Mouse (Mus musculus): ENCODE measurements around the gene Trabd. TPM values are rescaled to one million over a fixed set of nuclear protein-coding genes. Genes with fewer than 3 reads are reported as not detected.

Gene Trabd
- polyA plus RNA-seq, 1 experiment, result 86.4 TPM

DNA sequence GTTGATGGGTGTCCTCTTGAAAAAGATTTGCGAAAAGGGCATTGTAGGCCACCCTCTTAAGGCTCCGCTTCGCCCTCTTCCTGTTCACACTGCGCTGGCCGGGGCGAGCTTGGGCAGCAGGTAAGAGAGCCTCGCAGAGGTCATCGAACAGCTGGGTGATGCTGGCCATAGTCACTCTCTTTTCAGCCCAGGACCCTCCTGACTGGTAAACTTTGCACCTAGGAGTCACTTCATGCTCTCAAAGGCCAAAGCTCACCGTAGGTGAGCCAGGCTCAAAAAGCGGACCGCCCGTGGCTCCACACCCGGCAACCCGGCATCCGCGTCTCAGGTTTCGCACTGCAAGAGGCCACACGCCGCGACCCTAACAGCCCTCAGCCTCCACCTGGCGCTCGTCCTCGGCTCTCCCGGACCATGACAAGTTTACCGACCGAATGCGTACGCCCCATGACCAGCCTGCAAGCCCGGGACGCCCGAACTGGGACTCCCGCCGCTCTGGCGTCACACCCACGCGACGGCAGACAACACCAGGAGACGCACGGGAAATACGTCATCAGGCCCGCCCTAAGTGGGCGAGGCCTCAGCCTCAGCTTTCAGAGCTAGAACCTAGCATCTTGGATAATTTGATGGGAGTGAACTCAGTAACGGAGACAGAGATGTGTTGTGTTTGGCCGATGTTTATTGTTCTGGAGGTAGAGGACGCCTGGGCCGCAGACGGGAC lies 47.9 kb downstream of the Trabd start, which contains the start of gene Tubgcp6:
TSS of gene Tubgcp6 (minus strand) at position 464 of the 718 bp plus-strand sequence.
- peaks cover 55% of the 10 kb centered on the region for H3K36me3 ChIP-seq (replicated peaks; ENCODE audit: low read length)
- H3K4me3 ChIP-seq (replicated peaks), result peak within 1 kb of the TSS; percentile 97
- H3K27me3 ChIP-seq (replicated peaks), result no peaks in the 10 kb centered on the region
- H3K9me3 ChIP-seq, result no peaks in the 10 kb centered on the region
- TF ChIP-seq GATA1 (IDR thresholded peaks at IDR 0.05; ENCODE audit: borderline replicate concordance, low read length), result no peak
- TF ChIP-seq FLI1 (IDR thresholded peaks at IDR 0.05; ENCODE audit: low read length), result no peak
- peaks cover 55% of the 10 kb centered on the region for H3K4me1 ChIP-seq

GRCm38 (mm10) chr15:89123595-89123994 lies 48.7 kb downstream of the Trabd start:
- no peak for TF ChIP-seq FLI1 (IDR thresholded peaks at IDR 0.05; ENCODE audit: low read length)
- TF ChIP-seq GATA1 (IDR thresholded peaks at IDR 0.05; ENCODE audit: borderline replicate concordance, low read length), result no peak
- H3K9me3 ChIP-seq, result no peaks in the 10 kb centered on the region
- no peaks in the 10 kb centered on the region for H3K27me3 ChIP-seq (replicated peaks)
- H3K4me3 ChIP-seq (replicated peaks), result peak overlapping the region; percentile 97
- H3K4me1 ChIP-seq, result peaks cover 60% of the 10 kb centered on the region
- peaks cover 48% of the 10 kb centered on the region for H3K36me3 ChIP-seq (replicated peaks; ENCODE audit: low read length)

- Histone ChIP-seq H3K36me3 (replicated peaks; ENCODE audit: low read length) (peaks cover 41% of the 10 kb centered on the region), H3K27me3 (replicated peaks) (no peaks in the 10 kb centered on the region), H3K9me3 (no peaks in the 10 kb centered on the region), H3K4me1 (peaks cover 67% of the 10 kb centered on the region), H3K4me3 (replicated peaks) (no peak overlapping the region)
- TF ChIP-seq FLI1 (IDR thresholded peaks at IDR 0.05; ENCODE audit: low read length), result no peak
- no peak for TF ChIP-seq GATA1 (IDR thresholded peaks at IDR 0.05; ENCODE audit: borderline replicate concordance, low read length)
Observed at GRCm38 (mm10) chr15:89124312-89124711, 49.4 kb downstream of the Trabd start.

DNA sequence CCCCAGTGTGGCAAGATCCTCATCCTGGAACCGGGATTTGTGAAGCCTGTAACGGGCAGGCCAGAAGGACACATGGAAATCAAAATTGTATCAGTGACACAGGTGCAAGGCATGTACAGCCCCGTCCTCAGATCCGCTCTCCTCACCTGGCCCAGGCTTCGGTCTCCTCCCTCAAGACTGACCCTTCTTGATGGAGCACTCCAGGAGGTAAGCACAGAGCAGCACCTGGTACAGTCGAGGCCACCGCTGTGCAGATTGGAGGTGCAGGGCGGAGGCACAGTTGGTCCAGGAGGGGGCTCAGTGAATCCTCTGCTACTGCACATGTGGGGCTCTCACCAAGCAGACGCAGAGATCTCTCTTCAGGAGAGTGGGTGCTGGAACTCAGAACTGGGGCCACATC lies 50.4 kb downstream of the Trabd start:
- Histone ChIP-seq H3K9me3 (no peaks in the 10 kb centered on the region), H3K4me3 (replicated peaks) (no peak overlapping the region), H3K27me3 (replicated peaks) (peaks cover 10% of the 10 kb centered on the region), H3K4me1 (peaks cover 66% of the 10 kb centered on the region), H3K36me3 (replicated peaks; ENCODE audit: low read length) (peaks cover 31% of the 10 kb centered on the region)
- TF ChIP-seq FLI1 (IDR thresholded peaks at IDR 0.05; ENCODE audit: low read length) (no peak), GATA1 (IDR thresholded peaks at IDR 0.05; ENCODE audit: borderline replicate concordance, low read length) (no peak)

GRCm38 (mm10) chr15:89126622-89127021 lies 51.7 kb downstream of the Trabd start:
- H3K27me3 ChIP-seq (replicated peaks), result peaks cover 19% of the 10 kb centered on the region
- no peak for TF ChIP-seq GATA1 (IDR thresholded peaks at IDR 0.05; ENCODE audit: borderline replicate concordance, low read length)
- no peak for TF ChIP-seq FLI1 (IDR thresholded peaks at IDR 0.05; ENCODE audit: low read length)
- H3K36me3 ChIP-seq (replicated peaks; ENCODE audit: low read length), result peaks cover 25% of the 10 kb centered on the region
- H3K4me1 ChIP-seq, result peaks cover 69% of the 10 kb centered on the region
- H3K4me3 ChIP-seq (replicated peaks), result no peak overlapping the region
- H3K9me3 ChIP-seq, result no peaks in the 10 kb centered on the region

- Histone ChIP-seq H3K27me3 (replicated peaks) (peaks cover 28% of the 10 kb centered on the region), H3K4me1 (peaks cover 67% of the 10 kb centered on the region), H3K9me3 (0 out of 2 replicates have a peak, but pooled peaks cover 2% of the 10 kb centered on the region), H3K4me3 (replicated peaks) (peak overlapping the region; percentile 97), H3K36me3 (replicated peaks; ENCODE audit: low read length) (peaks cover 25% of the 10 kb centered on the region)
- TF ChIP-seq GATA1 (IDR thresholded peaks at IDR 0.05; ENCODE audit: borderline replicate concordance, low read length) (no peak), FLI1 (IDR thresholded peaks at IDR 0.05; ENCODE audit: low read length) (no peak)
Observed at GRCm38 (mm10) chr15:89127364-89127940, 52.5 kb downstream of the Trabd start.

GRCm38 (mm10) chr15:89128382-89129350 lies 53.7 kb downstream of the Trabd start, which contains the start of gene Hdac10:
Gene Hdac10, minus strand, starts transcription at chr15:89128700.
- H3K27me3 ChIP-seq (replicated peaks), result peaks cover 37% of the 10 kb centered on the region
- peaks cover 7% of the 10 kb centered on the region; the same call in 1 of the 2 replicates for H3K9me3 ChIP-seq
- peaks cover 60% of the 10 kb centered on the region for H3K4me1 ChIP-seq
- TF ChIP-seq GATA1 (IDR thresholded peaks at IDR 0.05; ENCODE audit: borderline replicate concordance, low read length), result no peak
- TF ChIP-seq FLI1 (IDR thresholded peaks at IDR 0.05; ENCODE audit: low read length), result no peak
- peaks cover 25% of the 10 kb centered on the region for H3K36me3 ChIP-seq (replicated peaks; ENCODE audit: low read length)
- peak within 1 kb of the TSS; percentile 97 for H3K4me3 ChIP-seq (replicated peaks)

- TF ChIP-seq GATA1 (IDR thresholded peaks at IDR 0.05; ENCODE audit: borderline replicate concordance, low read length), result no peak
- TF ChIP-seq FLI1 (IDR thresholded peaks at IDR 0.05; ENCODE audit: low read length), result no peak
- Histone ChIP-seq H3K27me3 (replicated peaks) (peaks cover 46% of the 10 kb centered on the region), H3K4me3 (replicated peaks) (no peak overlapping the region), H3K36me3 (replicated peaks; ENCODE audit: low read length) (peaks cover 14% of the 10 kb centered on the region), H3K9me3 (peaks cover 9% of the 10 kb centered on the region; the same call in 1 of the 2 replicates), H3K4me1 (peaks cover 53% of the 10 kb centered on the region)
Observed at GRCm38 (mm10) chr15:89130245-89130644, 55.3 kb downstream of the Trabd start.

DNA sequence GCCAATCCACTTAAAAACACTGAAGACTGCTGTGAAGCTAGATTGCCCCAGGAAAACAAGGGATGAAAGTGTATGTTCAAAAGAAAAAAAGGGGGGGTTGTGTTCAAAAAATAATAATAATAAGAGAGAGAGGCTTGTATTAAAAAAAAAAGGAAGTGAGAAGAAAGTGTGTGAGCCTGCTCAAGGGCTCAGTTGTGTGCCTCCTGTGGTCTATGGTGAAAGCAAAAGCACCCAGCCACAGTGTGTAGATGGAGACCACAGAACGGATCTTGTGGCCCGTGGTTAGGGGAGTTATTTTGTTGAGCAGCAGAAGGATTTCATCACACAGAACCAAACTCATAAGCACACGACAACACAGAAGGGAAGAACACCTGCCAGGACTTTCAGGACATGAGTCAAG lies 56.4 kb downstream of the Trabd start:
- H3K4me1 ChIP-seq, result peaks cover 53% of the 10 kb centered on the region
- H3K4me3 ChIP-seq (replicated peaks), result no peak overlapping the region

More for the DNA sequence above, 56.4 kb downstream of the Trabd start:
- no peak for TF ChIP-seq FLI1 (IDR thresholded peaks at IDR 0.05; ENCODE audit: low read length)
- no peak for TF ChIP-seq GATA1 (IDR thresholded peaks at IDR 0.05; ENCODE audit: borderline replicate concordance, low read length)
- peaks cover 9% of the 10 kb centered on the region; the same call in 1 of the 2 replicates for H3K9me3 ChIP-seq
- H3K27me3 ChIP-seq (replicated peaks), result peaks cover 57% of the 10 kb centered on the region
- H3K36me3 ChIP-seq (replicated peaks; ENCODE audit: low read length), result peaks cover 5% of the 10 kb centered on the region

Other genes with a start within 250 kb of the Trabd start
- 14.1 and 18.1 TPM in 2 replicates for gene Pim3, start 212.9 kb upstream of the Trabd start, polyA plus RNA-seq (2012; ENCODE audit: insufficient read depth, low replicate concordance)
- gene Ttll8, start 120.7 kb upstream of the Trabd start, polyA plus RNA-seq (2012; ENCODE audit: insufficient read depth, low replicate concordance), result not detected in 2 replicates
- not detected in 2 replicates for gene Mlc1, start 96.1 kb upstream of the Trabd start, polyA plus RNA-seq (2012; ENCODE audit: insufficient read depth, low replicate concordance)
- gene Mov10l1, start 92.2 kb upstream of the Trabd start, polyA plus RNA-seq (2012; ENCODE audit: insufficient read depth, low replicate concordance), result 0.21 TPM in 1 of 2 replicates, not detected in the other
- not detected in 2 replicates for gene Panx2, start 15.4 kb upstream of the Trabd start, polyA plus RNA-seq (2012; ENCODE audit: insufficient read depth, low replicate concordance)
- 3.7 and 8.9 TPM in 2 replicates for gene Selenoo, start 14.0 kb downstream of the Trabd start, polyA plus RNA-seq (2012; ENCODE audit: insufficient read depth, low replicate concordance)
- 12.5 and 18.5 TPM in 2 replicates for gene Tubgcp6, start 48.0 kb downstream of the Trabd start, polyA plus RNA-seq (2012; ENCODE audit: insufficient read depth, low replicate concordance)
- 3.8 and 7.9 TPM in 2 replicates for gene Hdac10, start 53.6 kb downstream of the Trabd start, polyA plus RNA-seq (2012; ENCODE audit: insufficient read depth, low replicate concordance)
- not detected in 2 replicates for gene Mapk12, start 65.6 kb downstream of the Trabd start, polyA plus RNA-seq (2012; ENCODE audit: insufficient read depth, low replicate concordance)
- gene Mapk11, start 74.5 kb downstream of the Trabd start, polyA plus RNA-seq (2012; ENCODE audit: insufficient read depth, low replicate concordance), result 0.29 TPM in 1 of 2 replicates, not detected in the other
- gene Plxnb2, start 105.7 kb downstream of the Trabd start, polyA plus RNA-seq (2012; ENCODE audit: insufficient read depth, low replicate concordance), result 71.6 and 100 TPM in 2 replicates
- 3.6 and 10.0 TPM in 2 replicates for gene Dennd6b, start 121.4 kb downstream of the Trabd start, polyA plus RNA-seq (2012; ENCODE audit: insufficient read depth, low replicate concordance)
- 20.7 and 31.2 TPM in 2 replicates for gene Ppp6r2, start 136.4 kb downstream of the Trabd start, polyA plus RNA-seq (2012; ENCODE audit: insufficient read depth, low replicate concordance)
- 171 and 172 TPM in 2 replicates for gene Sbf1, start 240.2 kb downstream of the Trabd start, polyA plus RNA-seq (2012; ENCODE audit: insufficient read depth, low replicate concordance)
- 4.0 TPM in 1 of 2 replicates, not detected in the other for gene Adm2, start 247.6 kb downstream of the Trabd start, polyA plus RNA-seq (2012; ENCODE audit: insufficient read depth, low replicate concordance)